Mouse (Mus musculus) brain, embryonic 14.5 days (tissue): ENCODE measurements around the gene 2010111I01Rik.

ENCODE experiments used
- CTCF ChIP-seq: fragments of 200-500 bp; IDR thresholded peaks from 2 replicates; pipeline ENCODE4 v1.5.1; 2012; ENCODE audit warnings: inconsistent platforms, mild to moderate bottlenecking, moderate library complexity, borderline replicate concordance; ENCODE audit not compliant: insufficient read depth, insufficient read length; ENCODE audit errors: extremely low read depth
- POLR2A ChIP-seq: fragments of 200-500 bp; IDR thresholded peaks from 2 replicates; pipeline ENCODE4 v1.6.1; 2012; ENCODE audit warnings: mild to moderate bottlenecking, inconsistent platforms, borderline replicate concordance; ENCODE audit not compliant: poor library complexity, insufficient read depth, insufficient read length, severe bottlenecking; ENCODE audit errors: extremely low read depth

DNA sequence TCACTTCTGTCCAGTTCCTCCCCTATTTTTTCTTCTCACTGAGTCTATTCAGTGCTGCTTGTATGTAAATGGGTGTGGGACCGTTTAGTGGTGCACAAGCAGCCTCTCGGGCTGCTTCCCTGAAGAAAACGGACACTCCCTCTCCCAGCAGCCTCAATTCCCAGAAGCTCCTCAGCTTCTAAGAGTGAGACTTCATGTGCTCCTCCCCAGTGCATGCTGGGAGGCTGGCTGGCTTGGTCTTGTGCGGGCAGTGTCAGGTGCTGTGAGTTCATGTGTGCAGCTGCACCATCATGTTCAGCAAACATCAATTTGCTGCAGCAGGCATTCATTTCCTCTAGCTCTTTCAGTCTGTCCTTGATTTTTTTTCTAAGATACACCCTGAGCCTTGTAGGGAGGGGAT, 70.0 kb downstream of the 2010111I01Rik start:
- TF ChIP-seq CTCF = no peak
- TF ChIP-seq POLR2A = no peak
